Mouse (Mus musculus) ES-E14 (cell line): Measurements from ENCODE around the gene Hs6st3. TPM values are rescaled to one million over a fixed set of nuclear protein-coding genes. Genes with fewer than 3 reads are reported as not detected.

Experiments used
- DNase-seq: peaks from one replicate; pipeline ENCODE4 v3.0.0-alpha.2; 2013; ENCODE audit warnings: low read depth, low spot score
- H3K27ac ChIP-seq: 2 replicates; pipeline ENCODE4 v1.5.1; 2012; ENCODE audit warnings: low read depth, mild to moderate bottlenecking, low read length, moderate library complexity, mixed read lengths; ENCODE audit not compliant: poor library complexity, insufficient read depth, severe bottlenecking
- H3K36me3 ChIP-seq: 2 replicates; pipeline ENCODE4 v1.6.1; 2012; ENCODE audit warnings: mild to moderate bottlenecking, low read length, moderate library complexity, mixed read lengths; ENCODE audit not compliant: control insufficient read depth, poor library complexity, insufficient read depth, severe bottlenecking
- H3K4me1 ChIP-seq, 2 experiments: fragments of 150-350 bp in 1 of 2; sonication (generic) in 1 of 2; 2 replicates each; pipeline ENCODE4 v1.6.1; 2012; ENCODE audit warnings: low read length in 2 of 2, mild to moderate bottlenecking in 1 of 2, mixed read lengths in 1 of 2; ENCODE audit not compliant: control insufficient read depth in 2 of 2, insufficient read depth in 2 of 2, poor library complexity in 1 of 2
- H3K4me3 ChIP-seq, 2 experiments: fragments of 150-350 bp in 1 of 2; sonication (generic) in 1 of 2; 2 replicates each; pipeline ENCODE4 v1.5.1; 2012; ENCODE audit warnings: low read length in 2 of 2, low read depth in 1 of 2, mild to moderate bottlenecking in 1 of 2, mixed read lengths in 1 of 2; ENCODE audit not compliant: insufficient read depth in 1 of 2, poor library complexity in 1 of 2, severe bottlenecking in 1 of 2
- H3K9ac ChIP-seq: 2 replicates; pipeline ENCODE4 v1.6.1; 2012; ENCODE audit warnings: low read depth, mild to moderate bottlenecking, low read length, mixed read lengths; ENCODE audit not compliant: poor library complexity, insufficient read depth, severe bottlenecking
- H3K9me3 ChIP-seq: fragments of 150-350 bp; sonication (generic); 2 replicates; pipeline ENCODE4 v1.6.1; 2012; ENCODE audit warnings: low read depth, mild to moderate bottlenecking, low read length; ENCODE audit not compliant: control insufficient read depth, insufficient read depth
- CHD2 ChIP-seq: IDR thresholded peaks from 2 replicates; pipeline ENCODE4 v1.6.1; 2014; ENCODE audit warnings: mild to moderate bottlenecking, low read depth, low read length, inconsistent platforms
- HCFC1 ChIP-seq: IDR thresholded peaks from 2 replicates; pipeline ENCODE4 v1.6.1; 2012; ENCODE audit warnings: low read length, inconsistent platforms, borderline replicate concordance; ENCODE audit not compliant: insufficient read depth
- MAFK ChIP-seq: IDR thresholded peaks from 2 replicates; pipeline ENCODE4 v1.6.1; 2014; ENCODE audit warnings: mild to moderate bottlenecking, low read depth, low read length, inconsistent platforms; ENCODE audit not compliant: insufficient read depth
- ZC3H11A ChIP-seq: IDR thresholded peaks from 2 replicates; pipeline ENCODE4 v1.6.1; 2012; ENCODE audit warnings: low read depth, mild to moderate bottlenecking, inconsistent platforms, low read length, borderline replicate concordance
- ZNF384 ChIP-seq: IDR thresholded peaks from 2 replicates; pipeline ENCODE4 v1.6.1; 2012; ENCODE audit warnings: low read depth, low read length, inconsistent platforms
- in situ Hi-C, 2 experiments: fragments of 600-800 bp; cut with MboI; formaldehyde crosslinking; loops; one replicate each; pipeline ENCODE4 v1.15.1; 2025; ENCODE audit warnings: low sequenced_read_pairs in 2 of 2, inconsistent platforms in 1 of 2; ENCODE audit not compliant: unreplicated experiment in 2 of 2
- total RNA-seq: library from RNA; depleted of rRNA; stranded (reverse); fragments of 300-350 nt; gene quantifications from 2 replicates; pipeline ENCODE4 v1.2.3, GENCODE M21; 2012

Hs6st3 gene
- total RNA-seq, 1 experiment, result 0.62 TPM

DNA sequence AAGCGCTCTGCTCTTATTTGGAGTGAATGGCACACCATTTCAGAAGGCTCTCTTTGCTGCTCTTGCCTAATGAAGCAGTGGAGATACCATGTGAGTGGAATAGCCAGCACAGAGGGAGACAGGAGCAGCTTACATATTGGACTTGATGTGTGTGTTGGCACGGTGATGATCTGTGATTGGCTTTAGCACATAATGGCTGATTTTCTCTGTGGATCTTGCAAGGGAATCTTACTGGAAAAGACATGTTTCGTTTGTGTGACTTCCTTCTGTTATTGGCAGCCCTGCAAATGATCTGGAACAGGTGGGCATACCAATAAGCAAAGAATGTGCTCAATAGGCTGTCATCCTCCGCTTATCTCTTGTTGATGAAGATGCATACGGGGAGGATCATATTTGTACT is 326.2 kb downstream of the Hs6st3 start:
- TF ChIP-seq CHD2 (no peak), ZC3H11A (no peak), HCFC1 (no peak), MAFK (no peak), ZNF384 (no peak)
- no peak overlapping the region for H3K9ac ChIP-seq
- H3K9me3 ChIP-seq, result no peaks in the 10 kb centered on the region
- H3K36me3 ChIP-seq, result no peaks in the 10 kb centered on the region
- no peak overlapping the region for H3K4me3 ChIP-seq
- H3K27ac ChIP-seq, result no peak overlapping the region
- no peak for DNase-seq
- in situ Hi-C loops, result no loop called here
- no peaks in the 10 kb centered on the region for H3K4me1 ChIP-seq

GRCm38 (mm10) chr14:119464883-119465282 is 326.7 kb downstream of the Hs6st3 start:
- H3K4me1 ChIP-seq, result no peaks in the 10 kb centered on the region
- in situ Hi-C loops, result no loop called here
- DNase-seq, result no peak
- no peaks in the 10 kb centered on the region for H3K9me3 ChIP-seq
- no peak overlapping the region for H3K27ac ChIP-seq
- TF ChIP-seq CHD2 (no peak), ZNF384 (no peak), ZC3H11A (no peak)
- H3K4me3 ChIP-seq, result no peak overlapping the region
- no peak overlapping the region for H3K9ac ChIP-seq
- H3K36me3 ChIP-seq, result no peaks in the 10 kb centered on the region

DNA sequence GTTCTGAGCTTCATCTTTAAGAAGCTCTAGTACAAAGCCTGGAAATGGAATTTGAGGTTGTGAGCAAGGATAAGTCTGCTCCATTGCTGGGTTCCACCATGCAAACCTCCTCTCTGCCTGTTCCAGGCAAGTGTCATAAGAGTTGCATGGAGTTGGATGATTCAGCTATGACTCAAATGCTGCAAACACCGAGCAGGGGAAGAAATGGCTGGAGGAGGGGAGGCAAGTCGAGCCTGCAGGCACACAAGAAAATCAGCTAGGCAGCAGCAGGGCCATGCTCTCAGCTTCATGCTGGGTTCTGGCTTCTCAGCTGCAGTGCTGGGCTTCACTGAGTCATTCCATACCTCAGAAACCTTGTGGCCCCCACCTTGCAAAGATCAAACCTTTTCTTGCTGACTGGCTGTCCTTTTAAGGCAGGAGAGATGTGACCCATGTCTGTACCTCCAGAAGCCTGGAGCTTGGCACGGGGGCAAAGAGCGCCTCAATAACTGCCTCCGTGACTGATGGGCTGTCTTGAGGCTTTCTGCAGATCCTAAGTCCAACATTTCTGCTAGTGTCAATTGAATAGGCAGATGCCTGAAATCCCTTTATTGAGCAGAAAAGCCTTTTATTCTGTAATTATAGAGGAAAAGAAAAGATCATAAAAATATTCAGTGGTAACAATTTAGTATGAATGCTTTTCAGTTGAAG is 328.9 kb downstream of the Hs6st3 start:
- in situ Hi-C loops, result no loop called here
- Histone ChIP-seq H3K27ac (no peak overlapping the region), H3K4me3 (no peak overlapping the region), H3K4me1 (no peaks in the 10 kb centered on the region), H3K9me3 (no peaks in the 10 kb centered on the region), H3K9ac (no peak overlapping the region), H3K36me3 (no peaks in the 10 kb centered on the region)
- no peak for TF ChIP-seq HCFC1
- TF ChIP-seq MAFK, result no peak
- no peak for TF ChIP-seq ZC3H11A
- TF ChIP-seq ZNF384, result no peak
- TF ChIP-seq CHD2, result no peak
- no peak for DNase-seq

DNA sequence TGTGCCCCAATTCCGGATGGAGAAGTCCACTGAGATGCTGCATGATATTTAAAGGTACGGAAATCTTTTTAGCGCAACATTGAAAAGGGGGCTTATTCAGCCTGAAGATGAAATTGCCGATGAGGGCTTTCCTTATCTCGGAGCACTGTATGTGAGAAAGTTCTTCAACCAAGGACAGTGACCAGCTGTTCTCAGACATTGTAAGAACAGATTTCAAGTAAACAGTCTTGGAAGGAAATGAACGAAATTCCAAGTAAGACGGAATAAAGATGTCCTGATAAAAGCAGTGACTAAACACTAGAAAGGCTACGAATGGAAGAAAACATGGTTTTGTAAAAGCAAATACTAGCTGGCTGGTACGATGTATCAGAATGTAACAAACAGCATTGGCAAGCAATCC is 338.4 kb downstream of the Hs6st3 start:
- in situ Hi-C loops, result no loop called here

GRCm38 (mm10) chr14:119477836-119478235 is 339.7 kb downstream of the Hs6st3 start:
- no peak for TF ChIP-seq MAFK
- TF ChIP-seq ZNF384, result no peak
- TF ChIP-seq ZC3H11A, result no peak
- no peak for TF ChIP-seq CHD2
- TF ChIP-seq HCFC1, result no peak
- H3K27ac ChIP-seq, result no peak overlapping the region
- H3K9me3 ChIP-seq, result no peaks in the 10 kb centered on the region
- in situ Hi-C loops, result no loop called here
- H3K4me3 ChIP-seq, result no peak overlapping the region
- no peaks in the 10 kb centered on the region for H3K4me1 ChIP-seq
- H3K9ac ChIP-seq, result no peak overlapping the region
- DNase-seq, result no peak
- H3K36me3 ChIP-seq, result no peaks in the 10 kb centered on the region

More for the DNA sequence above, 338.4 kb downstream of the Hs6st3 start:
- DNase-seq, result no peak
- Histone ChIP-seq H3K9ac (no peak overlapping the region), H3K27ac (no peak overlapping the region), H3K4me1 (no peaks in the 10 kb centered on the region), H3K9me3 (no peaks in the 10 kb centered on the region), H3K36me3 (no peaks in the 10 kb centered on the region), H3K4me3 (no peak overlapping the region)
- TF ChIP-seq HCFC1 (no peak), ZC3H11A (no peak), CHD2 (no peak), MAFK (no peak), ZNF384 (no peak)
